Mouse (Mus musculus): Measurements from ENCODE around the gene Cdipt. TPM values are rescaled to one million over a fixed set of nuclear protein-coding genes. Genes with fewer than 3 reads are reported as not detected.

Gene Cdipt
- 14.6 TPM for polyA plus RNA-seq (2014; fragmentation: Illumina TruSeq; extraction: RNeasy Lipid Tissue Mini Kit (QIAGEN cat#74804); ENCODE audit: low read depth, low replicate concordance)

GRCm38 (mm10) chr7:126975893-126975949 lies at the start of gene Cdipt:
Gene Cdipt (plus strand): TSS chr7:126975914.

GRCm38 (mm10) chr7:126928384-126929037 lies 47.2 kb upstream of the Cdipt start, which contains the start of gene Kctd13:
Gene Kctd13 (plus strand): TSS chr7:126928879.

GRCm38 (mm10) chr7:126949403-126949792 lies 26.3 kb upstream of the Cdipt start, which contains the start of gene Asphd1:
Gene Asphd1 (minus strand): TSS chr7:126949582.

GRCm38 (mm10) chr7:126949793-126950646 lies 25.7 kb upstream of the Cdipt start, which contains the start of gene Sez6l2:
Gene Sez6l2 (plus strand): TSS chr7:126950563.

GRCm38 (mm10) chr7:126975950-126976866 lies 494 bp downstream of the Cdipt start, which contains the start of gene Cdiptos:
Gene Cdiptos (minus strand): TSS chr7:126976098.

GRCm38 (mm10) chr7:127014320-127014719 lies 38.6 kb downstream of the Cdipt start, which contains the start of gene Mvp:
Gene Mvp (minus strand): TSS chr7:127014621.

GRCm38 (mm10) chr7:127016481-127016485 lies 40.6 kb downstream of the Cdipt start, which contains the start of gene Pagr1b:
Gene Pagr1b (minus strand): TSS chr7:127016484.

GRCm38 (mm10) chr7:127016971-127017949 lies 41.5 kb downstream of the Cdipt start, which contains the start of gene Pagr1a:
Gene Pagr1a (minus strand): TSS chr7:127017352.

GRCm38 (mm10) chr7:127020901-127021562 lies 45.3 kb downstream of the Cdipt start, which contains the start of the genes Gm42742 and Prrt2:
Gene Gm42742 (minus strand): TSS chr7:127021097.
Gene Prrt2 (minus strand): TSS chr7:127021211.

GRCm38 (mm10) chr7:127026984-127027726 lies 51.4 kb downstream of the Cdipt start, which contains the start of gene Maz:
Gene Maz (minus strand): TSS chr7:127027037.

Other genes with a start within 250 kb of the Cdipt start
- gene Mapk3, start 216.3 kb upstream of the Cdipt start, polyA plus RNA-seq (2014; fragmentation: Illumina TruSeq; extraction: RNeasy Lipid Tissue Mini Kit (QIAGEN cat#74804); ENCODE audit: low read depth, low replicate concordance), result 43.9 TPM
- gene Gdpd3, start 209.6 kb upstream of the Cdipt start, polyA plus RNA-seq (2014; fragmentation: Illumina TruSeq; extraction: RNeasy Lipid Tissue Mini Kit (QIAGEN cat#74804); ENCODE audit: low read depth, low replicate concordance), result 3.2 TPM
- 17.7 TPM for gene Ypel3, start 199.0 kb upstream of the Cdipt start, polyA plus RNA-seq (2014; fragmentation: Illumina TruSeq; extraction: RNeasy Lipid Tissue Mini Kit (QIAGEN cat#74804); ENCODE audit: low read depth, low replicate concordance)
- gene Tbx6, start 194.4 kb upstream of the Cdipt start, polyA plus RNA-seq (2014; fragmentation: Illumina TruSeq; extraction: RNeasy Lipid Tissue Mini Kit (QIAGEN cat#74804); ENCODE audit: low read depth, low replicate concordance), result not detected
- 47.0 TPM for gene Ppp4c, start 183.4 kb upstream of the Cdipt start, polyA plus RNA-seq (2014; fragmentation: Illumina TruSeq; extraction: RNeasy Lipid Tissue Mini Kit (QIAGEN cat#74804); ENCODE audit: low read depth, low replicate concordance)
- gene Fam57b, start 178.2 kb upstream of the Cdipt start, polyA plus RNA-seq (2014; fragmentation: Illumina TruSeq; extraction: RNeasy Lipid Tissue Mini Kit (QIAGEN cat#74804); ENCODE audit: low read depth, low replicate concordance), result not detected
- not detected for gene 4930451I11Rik, start 144.3 kb upstream of the Cdipt start, polyA plus RNA-seq (2014; fragmentation: Illumina TruSeq; extraction: RNeasy Lipid Tissue Mini Kit (QIAGEN cat#74804); ENCODE audit: low read depth, low replicate concordance)
- gene Doc2a, start 128.5 kb upstream of the Cdipt start, polyA plus RNA-seq (2014; fragmentation: Illumina TruSeq; extraction: RNeasy Lipid Tissue Mini Kit (QIAGEN cat#74804); ENCODE audit: low read depth, low replicate concordance), result not detected
- gene Hirip3, start 113.9 kb upstream of the Cdipt start, polyA plus RNA-seq (2014; fragmentation: Illumina TruSeq; extraction: RNeasy Lipid Tissue Mini Kit (QIAGEN cat#74804); ENCODE audit: low read depth, low replicate concordance), result 11.7 TPM
- 17.4 TPM for gene Ino80e, start 113.5 kb upstream of the Cdipt start, polyA plus RNA-seq (2014; fragmentation: Illumina TruSeq; extraction: RNeasy Lipid Tissue Mini Kit (QIAGEN cat#74804); ENCODE audit: low read depth, low replicate concordance)
- gene Taok2, start 91.2 kb upstream of the Cdipt start, polyA plus RNA-seq (2014; fragmentation: Illumina TruSeq; extraction: RNeasy Lipid Tissue Mini Kit (QIAGEN cat#74804); ENCODE audit: low read depth, low replicate concordance), result 10.1 TPM
- 12.7 TPM for gene Tmem219, start 53.0 kb upstream of the Cdipt start, polyA plus RNA-seq (2014; fragmentation: Illumina TruSeq; extraction: RNeasy Lipid Tissue Mini Kit (QIAGEN cat#74804); ENCODE audit: low read depth, low replicate concordance)
- 6.1 TPM for gene Kctd13, start 47.0 kb upstream of the Cdipt start, polyA plus RNA-seq (2014; fragmentation: Illumina TruSeq; extraction: RNeasy Lipid Tissue Mini Kit (QIAGEN cat#74804); ENCODE audit: low read depth, low replicate concordance)
- gene Asphd1, start 26.3 kb upstream of the Cdipt start, polyA plus RNA-seq (2014; fragmentation: Illumina TruSeq; extraction: RNeasy Lipid Tissue Mini Kit (QIAGEN cat#74804); ENCODE audit: low read depth, low replicate concordance), result not detected
- 2.1 TPM for gene Sez6l2, start 25.4 kb upstream of the Cdipt start, polyA plus RNA-seq (2014; fragmentation: Illumina TruSeq; extraction: RNeasy Lipid Tissue Mini Kit (QIAGEN cat#74804); ENCODE audit: low read depth, low replicate concordance)
- 1.6 TPM for gene Cdiptos, start 184 bp downstream of the Cdipt start, polyA plus RNA-seq (2014; fragmentation: Illumina TruSeq; extraction: RNeasy Lipid Tissue Mini Kit (QIAGEN cat#74804); ENCODE audit: low read depth, low replicate concordance)
- 2.1 TPM for gene Mvp, start 38.7 kb downstream of the Cdipt start, polyA plus RNA-seq (2014; fragmentation: Illumina TruSeq; extraction: RNeasy Lipid Tissue Mini Kit (QIAGEN cat#74804); ENCODE audit: low read depth, low replicate concordance)
- not detected for gene Pagr1b, start 40.6 kb downstream of the Cdipt start, polyA plus RNA-seq (2014; fragmentation: Illumina TruSeq; extraction: RNeasy Lipid Tissue Mini Kit (QIAGEN cat#74804); ENCODE audit: low read depth, low replicate concordance)
- gene Pagr1a, start 41.4 kb downstream of the Cdipt start, polyA plus RNA-seq (2014; fragmentation: Illumina TruSeq; extraction: RNeasy Lipid Tissue Mini Kit (QIAGEN cat#74804); ENCODE audit: low read depth, low replicate concordance), result not detected
- gene Gm42742, start 45.2 kb downstream of the Cdipt start, polyA plus RNA-seq (2014; fragmentation: Illumina TruSeq; extraction: RNeasy Lipid Tissue Mini Kit (QIAGEN cat#74804); ENCODE audit: low read depth, low replicate concordance), result 0.69 TPM
- 1.0 TPM for gene Prrt2, start 45.3 kb downstream of the Cdipt start, polyA plus RNA-seq (2014; fragmentation: Illumina TruSeq; extraction: RNeasy Lipid Tissue Mini Kit (QIAGEN cat#74804); ENCODE audit: low read depth, low replicate concordance)
- 19.3 TPM for gene Maz, start 51.1 kb downstream of the Cdipt start, polyA plus RNA-seq (2014; fragmentation: Illumina TruSeq; extraction: RNeasy Lipid Tissue Mini Kit (QIAGEN cat#74804); ENCODE audit: low read depth, low replicate concordance)
- 2.2 TPM for gene Kif22, start 66.6 kb downstream of the Cdipt start, polyA plus RNA-seq (2014; fragmentation: Illumina TruSeq; extraction: RNeasy Lipid Tissue Mini Kit (QIAGEN cat#74804); ENCODE audit: low read depth, low replicate concordance)
- gene Zg16, start 111.4 kb downstream of the Cdipt start, polyA plus RNA-seq (2014; fragmentation: Illumina TruSeq; extraction: RNeasy Lipid Tissue Mini Kit (QIAGEN cat#74804); ENCODE audit: low read depth, low replicate concordance), result 1,501 TPM
- gene AI467606, start 115.4 kb downstream of the Cdipt start, polyA plus RNA-seq (2014; fragmentation: Illumina TruSeq; extraction: RNeasy Lipid Tissue Mini Kit (QIAGEN cat#74804); ENCODE audit: low read depth, low replicate concordance), result 2.7 TPM
- gene Qprt, start 146.3 kb downstream of the Cdipt start, polyA plus RNA-seq (2014; fragmentation: Illumina TruSeq; extraction: RNeasy Lipid Tissue Mini Kit (QIAGEN cat#74804); ENCODE audit: low read depth, low replicate concordance), result 0.35 TPM
- gene Spn, start 161.9 kb downstream of the Cdipt start, polyA plus RNA-seq (2014; fragmentation: Illumina TruSeq; extraction: RNeasy Lipid Tissue Mini Kit (QIAGEN cat#74804); ENCODE audit: low read depth, low replicate concordance), result 0.98 TPM
- gene Cd2bp2, start 220.1 kb downstream of the Cdipt start, polyA plus RNA-seq (2014; fragmentation: Illumina TruSeq; extraction: RNeasy Lipid Tissue Mini Kit (QIAGEN cat#74804); ENCODE audit: low read depth, low replicate concordance), result 11.7 TPM
- 4.4 TPM for gene Tbc1d10b, start 232.6 kb downstream of the Cdipt start, polyA plus RNA-seq (2014; fragmentation: Illumina TruSeq; extraction: RNeasy Lipid Tissue Mini Kit (QIAGEN cat#74804); ENCODE audit: low read depth, low replicate concordance)
- not detected for gene Mylpf, start 233.0 kb downstream of the Cdipt start, polyA plus RNA-seq (2014; fragmentation: Illumina TruSeq; extraction: RNeasy Lipid Tissue Mini Kit (QIAGEN cat#74804); ENCODE audit: low read depth, low replicate concordance)

Data from sigmoid colon, adult 10 weeks (tissue).